Mouse (Mus musculus) ES-Bruce4 (cell line): ENCODE measurements at regions not wholly inside any gene's neighbourhood (a gene's known extent, or its start where the extent isn't known, plus 50 kb on each side); places are given as distances from the start of the nearest gene placed in this dataset.

Experiments used
- H3K27ac ChIP-seq: 2 replicates; pipeline ENCODE4 v1.5.1; 2012; ENCODE audit warnings: low read length, inconsistent platforms; ENCODE audit not compliant: insufficient read depth
- H3K27me3 ChIP-seq: 2 replicates; pipeline ENCODE4 v1.6.1; 2012; ENCODE audit warnings: mild to moderate bottlenecking, low read length, inconsistent platforms; ENCODE audit not compliant: control insufficient read depth, poor library complexity, insufficient read depth, severe bottlenecking
- H3K36me3 ChIP-seq: 2 replicates; pipeline ENCODE4 v1.6.1; 2012; ENCODE audit warnings: inconsistent platforms, mild to moderate bottlenecking, low read length, moderate library complexity; ENCODE audit not compliant: control insufficient read depth, poor library complexity, insufficient read depth, severe bottlenecking
- H3K4me1 ChIP-seq: one replicate; pipeline ENCODE4 v1.8.1; 2011; ENCODE audit warnings: low read length; ENCODE audit not compliant: control insufficient read depth, insufficient read depth
- H3K4me3 ChIP-seq: 2 replicates; pipeline ENCODE4 v1.5.1; 2011; ENCODE audit warnings: low read depth, mild to moderate bottlenecking, low read length
- H3K9ac ChIP-seq: 2 replicates; pipeline ENCODE4 v1.6.1; 2012; ENCODE audit warnings: low read depth, mild to moderate bottlenecking, inconsistent platforms; ENCODE audit not compliant: poor library complexity, severe bottlenecking
- H3K9me3 ChIP-seq: replicated peaks from 2 replicates; pipeline ENCODE4 v1.6.1; 2012; ENCODE audit warnings: mild to moderate bottlenecking, low read length, inconsistent platforms; ENCODE audit not compliant: control insufficient read depth, poor library complexity, insufficient read depth, severe bottlenecking
- CTCF ChIP-seq: IDR thresholded peaks from one replicate; pipeline ENCODE4 v1.8.1; 2011; ENCODE audit warnings: low read depth, low read length
- EP300 ChIP-seq: IDR thresholded peaks from 2 replicates; pipeline ENCODE4 v1.6.1; 2011; ENCODE audit warnings: low read depth, low read length; ENCODE audit not compliant: insufficient read depth
- POLR2A ChIP-seq: IDR thresholded peaks from one replicate; pipeline ENCODE4 v1.8.1; 2011; ENCODE audit warnings: low read length; ENCODE audit not compliant: insufficient read depth

DNA sequence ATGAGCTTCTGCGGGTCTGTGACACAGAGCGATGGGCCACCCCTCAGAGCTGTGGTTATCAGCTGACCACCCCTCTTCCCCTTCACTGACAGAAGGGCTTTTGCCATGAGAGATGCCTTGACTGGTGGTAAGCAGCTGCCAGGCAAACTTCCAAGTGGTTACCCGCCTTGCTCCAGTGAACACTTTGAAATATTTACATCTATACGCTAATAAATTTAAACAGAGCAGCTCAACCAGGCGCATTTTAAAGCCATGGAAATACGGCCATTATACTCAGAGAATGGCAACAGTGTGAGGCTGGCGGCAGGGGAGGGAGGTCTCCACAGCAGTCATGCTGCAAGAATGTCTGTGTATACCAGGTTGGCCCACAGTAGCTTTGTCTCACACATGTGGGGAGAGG, 53.8 kb upstream of the Lrig3 start:
- no peaks in the 10 kb centered on the region for H3K36me3 ChIP-seq
- H3K9me3 ChIP-seq = no peaks in the 10 kb centered on the region
- H3K27me3 ChIP-seq = no peaks in the 10 kb centered on the region
- H3K9ac ChIP-seq = no peak overlapping the region
- H3K27ac ChIP-seq = no peak overlapping the region
- H3K4me3 ChIP-seq = no peak overlapping the region
- H3K4me1 ChIP-seq = no peaks in the 10 kb centered on the region
- TF ChIP-seq POLR2A (no peak), EP300 (no peak), CTCF (no peak)
